Mouse (Mus musculus) intestine, embryonic 14.5 days (tissue): ENCODE data around the gene Txlnb. TPM values are rescaled to one million over a fixed set of nuclear protein-coding genes. Genes with fewer than 3 reads are reported as not detected.
A peak's percentile ranks its signal among the peaks of the same experiment; 100 is the strongest.
"Not testable (repeated sequence)": the region's sequence is repeated elsewhere in the genome, so short reads cannot be mapped to it uniquely, and the experiment has no call there.

Experiments used
- ATAC-seq: fragments of 200-750 bp; cut with Nextera tagmentation; replicated peaks from 2 replicates; pipeline ENCODE4 v1.8.0; 2017; ENCODE audit warnings: low read depth, moderate number of reproducible peaks, moderate TSS enrichment, moderate library complexity; ENCODE audit not compliant: low FRiP score, low TSS enrichment
- DNase-seq: peaks from one replicate; pipeline ENCODE4 v3.0.0-alpha.2; 2018; ENCODE audit warnings: low spot score
- H3K27ac ChIP-seq: fragments of 300-500 bp; sonication (generic); 2 replicates; pipeline ENCODE4 v1.5.1; 2014; ENCODE audit warnings: low read depth, mild to moderate bottlenecking, control low read depth
- H3K27me3 ChIP-seq: fragments of 300-500 bp; sonication (generic); replicated peaks from 2 replicates; pipeline ENCODE4 v1.6.1; 2014; ENCODE audit warnings: low read length, control low read depth; ENCODE audit not compliant: control insufficient read depth, insufficient read depth
- H3K36me3 ChIP-seq: fragments of 300-500 bp; sonication (generic); 2 replicates; pipeline ENCODE4 v1.6.1; 2014; ENCODE audit warnings: low read length, control low read depth; ENCODE audit not compliant: control insufficient read depth, insufficient read depth
- H3K4me1 ChIP-seq: fragments of 300-500 bp; sonication (generic); replicated peaks from 2 replicates; pipeline ENCODE4 v1.6.1; 2014; ENCODE audit warnings: low read length, control low read depth, mixed read lengths; ENCODE audit not compliant: control insufficient read depth, insufficient read depth
- H3K4me2 ChIP-seq: fragments of 300-500 bp; sonication (generic); 2 replicates; pipeline ENCODE4 v1.6.1; 2014; ENCODE audit warnings: low read length
- H3K4me3 ChIP-seq: fragments of 300-500 bp; sonication (generic); 2 replicates; pipeline ENCODE4 v1.5.1; 2014; ENCODE audit warnings: low read depth, low read length, control low read depth, mixed read lengths
- H3K9ac ChIP-seq: fragments of 300-500 bp; sonication (generic); 2 replicates; pipeline ENCODE4 v1.6.1; 2014; ENCODE audit warnings: mild to moderate bottlenecking, low read length
- H3K9me3 ChIP-seq: fragments of 300-500 bp; sonication (generic); 2 replicates; pipeline ENCODE4 v1.6.1; 2016; ENCODE audit warnings: low read length, control low read depth; ENCODE audit not compliant: control insufficient read depth
- WGBS: fragments of 180-500 bp; shearing (Covaris S2); extraction: QIAGEN DNeasy Blood & Tissue Kit; methylation state at CpG from one replicate; pipeline ENCODE4 v1.1.7; 2014; 5-methylcytosine and 5-hydroxymethylcytosine counted together
- polyA plus RNA-seq: library from polyadenylated mRNA; unstranded; fragments of >200 nt; fragmentation: Nextera tagmentation; extraction: Ambion mirVana; gene quantifications from 2 replicates; pipeline ENCODE4 v1.2.1, GENCODE M21; 2014

The Txlnb gene
- polyA plus RNA-seq, 1 experiment from 2014 or later: 0.38 TPM

- no peaks in the 10 kb centered on the region for H3K36me3 ChIP-seq
- ATAC-seq: no peak
- no peak overlapping the region; the same call in 1 of the 2 replicates for H3K9ac ChIP-seq
- H3K4me1 ChIP-seq: peaks cover 11% of the 10 kb centered on the region
- H3K27me3 ChIP-seq: no peaks in the 10 kb centered on the region
- H3K4me2 ChIP-seq: peak overlapping the region; percentile 49; the same call in 1 of the 2 replicates
- 66% methylated on average over 12 of the region's 12 CpGs for WGBS
- H3K9me3 ChIP-seq: no peaks in the 10 kb centered on the region
- DNase-seq: no peak
- no peak overlapping the region for H3K27ac ChIP-seq
- H3K4me3 ChIP-seq: no peak overlapping the region
Observed at GRCm38 (mm10) chr10:17796846-17797631, 1.0 kb downstream of the Txlnb start.

GRCm38 (mm10) chr10:17797681-17798080 is 1.7 kb downstream of the Txlnb start:
- 93% methylated on average over 3 of the region's 3 CpGs for WGBS
- peaks cover 11% of the 10 kb centered on the region for H3K4me1 ChIP-seq
- no peaks in the 10 kb centered on the region for H3K9me3 ChIP-seq
- no peak overlapping the region for H3K27ac ChIP-seq
- H3K9ac ChIP-seq: no peak overlapping the region
- ATAC-seq: no peak
- DNase-seq: no peak
- no peak overlapping the region for H3K4me3 ChIP-seq
- no peak overlapping the region for H3K4me2 ChIP-seq
- H3K36me3 ChIP-seq: no peaks in the 10 kb centered on the region
- H3K27me3 ChIP-seq: no peaks in the 10 kb centered on the region

DNA sequence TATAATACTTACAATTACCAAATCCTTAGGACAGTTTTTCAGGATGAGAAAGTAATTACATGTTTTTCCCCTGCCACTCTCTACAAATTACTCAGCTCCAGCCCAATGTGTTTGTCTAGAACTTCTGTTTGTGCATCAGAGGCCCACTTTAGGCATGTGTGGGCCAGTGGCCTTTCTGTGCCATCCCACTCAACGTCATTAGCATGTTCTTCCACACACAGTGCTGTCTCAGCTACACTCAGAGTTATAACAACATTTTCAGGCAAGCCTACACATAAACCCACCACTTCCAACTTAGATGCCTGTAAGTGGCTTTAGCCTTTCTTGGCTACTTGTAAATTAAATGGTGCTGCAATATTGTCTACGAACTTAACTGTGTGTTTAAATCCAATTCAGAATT is 5.8 kb downstream of the Txlnb start:
- no peak for DNase-seq
- Histone ChIP-seq H3K27me3 (no peaks in the 10 kb centered on the region), H3K4me3 (no peak overlapping the region), H3K36me3 (no peaks in the 10 kb centered on the region), H3K27ac (no peak overlapping the region), H3K9me3 (no peaks in the 10 kb centered on the region), H3K9ac (no peak overlapping the region), H3K4me1 (peaks cover 9% of the 10 kb centered on the region), H3K4me2 (no peak overlapping the region)
- no peak for ATAC-seq
- WGBS: 81% methylated on average over 2 of the region's 2 CpGs

DNA sequence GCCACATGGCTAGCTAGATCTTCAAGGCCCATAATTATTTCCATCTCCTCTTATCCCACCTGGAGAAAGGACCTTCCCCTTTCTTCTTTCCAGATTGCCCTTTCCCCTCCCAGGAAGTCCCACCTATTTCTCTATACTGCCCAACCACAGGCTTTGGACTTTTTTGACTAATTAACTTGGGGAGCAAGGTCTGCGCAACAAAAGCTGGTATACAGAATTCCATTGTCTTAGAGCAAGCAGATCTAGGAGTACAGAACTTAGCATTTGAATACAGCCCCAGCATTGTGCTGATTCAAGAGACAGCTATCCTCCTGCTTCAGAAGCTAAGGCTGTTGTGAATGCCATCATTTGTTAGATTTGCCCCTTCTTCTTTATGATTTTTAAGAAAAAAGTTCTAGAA is 12.5 kb downstream of the Txlnb start:
- DNase-seq: no peak
- Histone ChIP-seq H3K9ac (no peak overlapping the region), H3K4me3 (no peak overlapping the region), H3K9me3 (no peaks in the 10 kb centered on the region), H3K4me1 (no peaks in the 10 kb centered on the region), H3K27ac (no peak overlapping the region), H3K4me2 (no peak overlapping the region), H3K36me3 (no peaks in the 10 kb centered on the region), H3K27me3 (no peaks in the 10 kb centered on the region)
- no peak for ATAC-seq
- WGBS: 97% methylated on average over 1 of the region's 1 CpGs

DNA sequence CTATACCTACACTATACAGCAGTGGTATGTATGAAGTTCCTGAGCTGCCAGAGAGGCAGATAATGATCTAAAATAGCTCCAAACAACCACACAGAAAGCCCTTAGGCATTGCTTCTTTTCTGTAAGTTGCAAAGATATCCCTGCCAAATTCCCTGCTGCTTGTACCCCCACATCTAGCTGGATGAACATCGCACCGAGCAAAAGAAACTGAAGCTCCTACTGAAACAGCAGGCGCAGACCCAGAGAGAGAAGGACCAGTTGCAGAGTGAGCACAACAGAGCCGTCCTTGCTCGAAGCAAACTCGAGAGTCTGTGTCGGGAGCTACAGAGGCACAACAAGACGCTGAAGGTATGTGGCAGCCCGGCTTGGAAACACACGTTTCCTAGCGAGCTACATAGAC is 19.0 kb downstream of the Txlnb start:
- Histone ChIP-seq H3K4me1 (no peaks in the 10 kb centered on the region), H3K4me2 (no peak overlapping the region), H3K36me3 (no peaks in the 10 kb centered on the region), H3K27me3 (no peaks in the 10 kb centered on the region), H3K9ac (no peak overlapping the region), H3K27ac (no peak overlapping the region), H3K9me3 (no peaks in the 10 kb centered on the region), H3K4me3 (no peak overlapping the region)
- WGBS: 82% methylated on average over 11 of the region's 11 CpGs
- ATAC-seq (no peak), DNase-seq (no peak)

DNA sequence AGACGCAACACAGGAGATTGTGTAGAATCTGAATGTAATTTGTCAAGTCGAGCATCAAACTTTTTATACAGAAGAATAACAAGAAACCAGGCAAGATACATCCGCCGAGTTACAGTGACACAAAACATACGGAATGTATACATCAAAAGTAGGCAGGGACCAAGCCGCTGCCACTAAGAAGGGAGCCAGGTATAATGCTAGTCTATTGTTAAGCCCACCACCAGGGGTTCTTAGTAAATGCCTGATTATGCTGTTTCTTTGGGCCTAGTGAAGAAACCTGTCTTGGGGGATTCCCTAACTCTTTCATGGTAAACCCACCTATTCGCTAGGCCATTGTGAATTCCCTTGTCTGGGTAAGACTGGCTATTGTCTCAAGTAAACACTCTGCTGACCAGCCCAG is 24.4 kb downstream of the Txlnb start:
- not testable (repeated sequence) for ATAC-seq, H3K9ac ChIP-seq, H3K27ac ChIP-seq, H3K4me2 ChIP-seq, H3K4me3 ChIP-seq, H3K9me3 ChIP-seq, H3K4me1 ChIP-seq, DNase-seq, H3K27me3 ChIP-seq, H3K36me3 ChIP-seq
- 95% methylated on average over 7 of the region's 7 CpGs for WGBS

DNA sequence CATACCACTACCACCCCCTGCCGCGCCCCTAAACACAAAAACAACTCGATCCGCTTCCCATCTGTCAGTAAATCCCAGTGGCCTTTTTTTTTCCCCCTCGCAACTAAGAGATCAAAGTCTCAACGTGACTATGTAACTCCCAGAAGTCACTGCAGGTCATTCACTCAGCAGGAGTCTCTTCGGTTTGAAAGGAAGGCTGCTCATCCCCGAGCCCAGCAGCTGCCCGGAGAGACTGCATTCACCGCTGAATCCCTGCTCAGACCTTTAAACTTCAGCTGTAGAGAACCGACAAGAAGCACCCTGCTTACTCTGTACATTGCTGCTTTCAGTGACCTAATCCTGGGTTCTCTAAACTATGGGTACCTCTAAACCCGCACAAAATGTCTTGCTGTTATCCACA is 31.4 kb downstream of the Txlnb start:
- no peaks in the 10 kb centered on the region for H3K36me3 ChIP-seq
- no peak overlapping the region for H3K27ac ChIP-seq
- H3K9me3 ChIP-seq: no peaks in the 10 kb centered on the region
- DNase-seq: peak; percentile 56
- no peaks in the 10 kb centered on the region for H3K27me3 ChIP-seq
- 5% methylated on average over 12 of the region's 12 CpGs for WGBS
- H3K9ac ChIP-seq: no peak overlapping the region
- peak overlapping the region; percentile 14 for H3K4me2 ChIP-seq
- peak overlapping the region; percentile 2; the same call in 1 of the 2 replicates for H3K4me3 ChIP-seq
- H3K4me1 ChIP-seq: no peaks in the 10 kb centered on the region
- ATAC-seq: no peak

GRCm38 (mm10) chr10:17829205-17829604 is 33.2 kb downstream of the Txlnb start:
- Histone ChIP-seq H3K4me2 (no peak overlapping the region), H3K4me1 (no peaks in the 10 kb centered on the region), H3K9me3 (no peaks in the 10 kb centered on the region), H3K4me3 (no peak overlapping the region), H3K9ac (no peak overlapping the region), H3K27me3 (no peaks in the 10 kb centered on the region), H3K27ac (no peak overlapping the region), H3K36me3 (no peaks in the 10 kb centered on the region)
- DNase-seq (no peak), ATAC-seq (no peak)
- WGBS: 72% methylated on average over 4 of the region's 4 CpGs

DNA sequence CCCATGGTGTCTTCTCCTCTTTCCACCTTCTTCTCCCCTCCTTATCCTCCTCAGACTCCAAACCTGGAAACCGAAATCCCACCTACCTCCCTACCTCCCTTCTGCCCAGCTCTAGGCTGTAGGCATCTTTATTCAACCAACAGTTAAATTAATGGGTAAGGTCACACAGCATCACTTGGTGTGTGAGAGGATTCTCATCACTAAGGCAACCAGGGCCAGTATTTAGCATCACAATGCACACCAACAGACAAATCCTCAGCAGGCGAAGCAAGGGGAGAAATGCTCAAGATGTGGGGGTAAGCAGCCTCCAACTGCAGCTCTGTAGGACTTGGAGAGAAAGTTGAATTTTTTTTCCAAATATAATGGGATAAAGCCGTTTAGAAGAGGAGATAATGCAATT is 35.0 kb downstream of the Txlnb start:
- ATAC-seq (no peak), DNase-seq (no peak)
- Histone ChIP-seq H3K4me2 (no peak overlapping the region), H3K9ac (no peak overlapping the region), H3K9me3 (no peaks in the 10 kb centered on the region), H3K27ac (no peak overlapping the region), H3K4me3 (no peak overlapping the region), H3K36me3 (no peaks in the 10 kb centered on the region), H3K27me3 (no peaks in the 10 kb centered on the region), H3K4me1 (no peaks in the 10 kb centered on the region)
- 64% methylated on average over 3 of the region's 3 CpGs for WGBS
